Mouse (Mus musculus): ENCODE results near the gene Coro2a. TPM values are rescaled to one million over a fixed set of nuclear protein-coding genes. Genes with fewer than 3 reads are reported as not detected.
"Not testable (repeated sequence)": the region's sequence is repeated elsewhere in the genome, so short reads cannot be mapped to it uniquely, and the experiment has no call there.

Gene Coro2a
- total RNA-seq, 2 experiments from 2014 or later: 27.2 to 29.4 TPM

DNA sequence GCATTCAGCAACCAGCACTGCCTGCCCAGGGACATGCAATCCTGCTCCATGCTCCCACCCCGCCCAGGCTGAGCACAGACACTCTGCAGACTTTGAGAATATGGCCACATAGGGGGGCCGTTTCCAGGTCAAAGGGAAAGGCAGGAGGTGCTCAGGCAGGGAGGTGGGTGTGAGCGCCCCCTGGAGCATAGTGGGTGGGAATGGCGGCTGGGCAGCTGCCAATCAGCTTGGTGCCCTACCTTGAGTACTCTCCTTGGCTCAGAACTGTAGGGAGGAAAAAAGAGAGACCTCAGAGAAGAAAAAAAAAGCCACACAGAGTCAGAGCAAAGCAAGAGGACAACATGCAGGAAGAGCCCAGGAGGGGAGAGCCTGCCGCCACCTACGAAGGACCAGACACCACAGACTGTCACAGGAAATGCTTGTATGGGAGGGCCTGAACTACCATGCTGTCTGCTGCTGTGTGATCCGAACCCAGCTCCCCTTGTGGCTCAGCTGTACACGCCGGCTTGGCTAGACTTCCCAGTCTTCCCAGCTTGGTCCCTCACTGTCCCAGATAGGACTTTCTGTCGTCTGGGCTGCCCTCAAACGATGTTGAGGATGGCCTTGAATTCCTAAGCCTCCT is 16.3 kb upstream of the Coro2a start:
- intact Hi-C loops (cut with DNase I): no loop called here

DNA sequence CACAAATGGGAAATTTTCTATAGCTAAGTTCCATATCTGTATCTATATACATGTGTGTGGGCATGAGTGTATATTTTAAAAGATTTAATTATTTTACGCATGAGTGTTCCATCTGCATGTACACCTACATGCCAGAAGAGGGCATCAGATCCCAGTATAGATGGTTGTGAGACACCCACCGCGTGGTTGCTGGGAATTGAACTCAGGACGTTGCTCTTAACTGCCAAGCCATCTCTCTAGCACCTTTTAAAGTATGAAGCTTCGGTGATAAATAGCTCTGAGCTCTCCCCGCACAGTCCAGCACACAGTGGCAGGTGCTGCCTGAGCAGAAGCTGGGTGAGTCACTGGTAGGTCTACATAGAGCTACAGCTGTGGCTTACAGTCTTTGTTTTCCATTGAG is 15.4 kb upstream of the Coro2a start:
- no peak for DNase-seq (ENCODE audit: low spot score in 2 of 2)

More for the DNA sequence above, 16.3 kb upstream of the Coro2a start:
- no peak for DNase-seq (ENCODE audit: low spot score in 2 of 2)

DNA sequence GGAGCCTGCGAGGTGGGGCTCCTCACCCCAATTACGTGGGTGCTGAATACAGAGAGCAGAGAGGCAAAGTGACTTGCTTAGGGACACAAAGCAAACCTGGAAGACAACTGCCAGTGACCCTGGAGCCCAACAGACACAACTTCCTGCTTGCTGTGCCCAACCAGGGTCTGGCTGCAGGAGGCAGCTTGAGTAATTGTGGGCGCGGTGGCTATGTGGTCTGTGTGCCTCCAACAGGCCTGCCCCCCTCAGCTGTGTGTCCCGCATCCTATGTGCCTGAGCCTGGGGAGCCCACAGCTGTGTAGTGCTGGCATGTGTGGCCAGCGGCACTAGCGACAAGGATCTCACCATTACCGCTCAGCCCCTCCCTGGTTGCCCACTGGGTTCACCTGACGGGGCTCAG is 12.6 kb upstream of the Coro2a start:
- intact Hi-C loops (cut with DNase I): loop anchor here (5.0 kb wide), 2 partner anchors 423 to 438 kb away; no protein-coding TSS in a partner anchor
- DNase-seq (ENCODE audit: low spot score in 2 of 2): no peak

More for the DNA sequence above, 15.4 kb upstream of the Coro2a start:
- intact Hi-C loops (cut with DNase I): no loop called here

DNA sequence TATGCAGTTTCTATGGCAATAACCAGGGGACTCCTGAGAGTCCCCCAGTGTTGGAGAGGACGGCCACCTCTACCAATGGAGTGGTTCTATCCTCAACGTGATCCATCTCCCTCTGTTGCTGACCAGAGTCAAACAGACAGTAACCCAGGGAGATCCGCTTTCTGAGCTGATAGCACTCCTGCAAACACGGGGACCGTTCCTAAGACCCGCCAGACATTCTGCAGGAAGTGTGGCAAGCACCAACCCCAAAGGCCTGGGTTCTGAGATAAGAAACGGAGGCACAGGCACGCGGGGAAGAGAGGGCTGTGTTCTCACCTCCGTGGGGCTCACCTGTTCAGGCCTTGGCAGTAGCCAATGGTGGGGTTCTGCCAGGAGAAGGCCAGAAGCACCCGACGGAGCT is 11.6 kb upstream of the Coro2a start:
- no peak for DNase-seq (ENCODE audit: low spot score in 2 of 2)
- intact Hi-C loops (cut with DNase I): loop anchor here (5.0 kb wide), 2 partner anchors 424 to 439 kb away; no protein-coding TSS in a partner anchor

DNA sequence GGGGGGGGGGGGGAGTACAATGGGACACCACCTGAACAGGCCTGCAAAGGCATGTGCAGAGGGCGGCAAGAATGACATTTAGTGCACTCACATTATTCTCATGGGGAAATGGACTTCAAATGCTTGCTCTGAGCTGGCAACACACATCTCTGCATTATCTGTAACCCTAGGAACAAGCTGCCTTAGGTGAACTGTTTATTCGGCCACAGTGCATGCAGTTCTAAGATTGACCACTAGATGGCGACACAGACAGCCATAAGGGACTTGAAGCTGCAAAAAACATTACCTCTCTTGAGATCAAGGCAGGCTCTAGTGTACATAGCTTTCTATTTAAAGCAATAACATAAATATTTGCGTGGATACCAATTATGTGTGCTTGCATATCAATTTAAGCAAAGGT is 9.2 kb upstream of the Coro2a start:
- DNase-seq (ENCODE audit: low spot score in 2 of 2): peak; percentile 80 to 88
- intact Hi-C loops (cut with DNase I): loop anchor here (1.0 to 5.0 kb wide), 3 partner anchors 45 to 441 kb away; no protein-coding TSS in a partner anchor

DNA sequence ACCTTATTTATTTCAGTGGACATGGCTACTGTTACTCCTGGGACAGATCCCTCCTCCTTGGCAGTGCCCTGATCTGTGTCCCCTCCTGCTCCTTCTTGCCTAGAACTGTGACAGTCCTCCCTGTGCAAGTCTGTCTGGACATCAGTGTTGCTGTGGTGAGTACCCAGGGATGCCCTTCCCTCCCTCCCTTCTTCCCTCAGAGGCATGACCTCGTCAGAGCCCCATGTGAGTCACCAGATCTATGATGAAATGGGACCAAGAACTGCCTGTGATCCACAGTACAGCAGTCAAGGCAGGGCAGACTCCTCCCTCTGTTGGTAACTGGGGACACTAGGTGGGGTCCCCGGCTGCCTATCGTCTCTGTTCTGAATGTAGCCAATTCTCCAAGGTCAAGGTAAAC is 5.6 kb upstream of the Coro2a start:
- DNase-seq (ENCODE audit: low spot score in 2 of 2): no peak
- intact Hi-C loops (cut with DNase I): no loop called here

DNA sequence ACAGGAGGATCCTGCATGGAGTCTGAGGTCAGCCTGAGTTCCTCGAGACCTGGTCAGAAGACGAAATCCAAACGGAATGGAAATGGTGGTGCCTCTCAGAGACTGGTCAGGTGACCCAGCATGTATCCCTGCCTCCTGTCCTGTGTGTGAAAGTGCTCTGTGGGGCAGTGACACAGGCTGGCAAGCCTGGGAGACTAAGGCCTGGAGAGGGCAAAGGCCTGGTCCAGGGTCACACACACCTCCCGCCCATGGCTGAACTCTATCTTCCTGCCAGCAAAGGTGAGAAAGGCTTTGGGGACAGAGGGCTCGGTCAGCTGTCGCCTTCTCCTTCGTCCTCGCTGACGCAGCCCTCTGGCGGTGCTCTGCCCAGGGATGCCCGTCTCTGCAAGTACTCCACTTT is 3.4 kb upstream of the Coro2a start:
- intact Hi-C loops (cut with DNase I): no loop called here
- DNase-seq (ENCODE audit: low spot score in 2 of 2): no peak

DNA sequence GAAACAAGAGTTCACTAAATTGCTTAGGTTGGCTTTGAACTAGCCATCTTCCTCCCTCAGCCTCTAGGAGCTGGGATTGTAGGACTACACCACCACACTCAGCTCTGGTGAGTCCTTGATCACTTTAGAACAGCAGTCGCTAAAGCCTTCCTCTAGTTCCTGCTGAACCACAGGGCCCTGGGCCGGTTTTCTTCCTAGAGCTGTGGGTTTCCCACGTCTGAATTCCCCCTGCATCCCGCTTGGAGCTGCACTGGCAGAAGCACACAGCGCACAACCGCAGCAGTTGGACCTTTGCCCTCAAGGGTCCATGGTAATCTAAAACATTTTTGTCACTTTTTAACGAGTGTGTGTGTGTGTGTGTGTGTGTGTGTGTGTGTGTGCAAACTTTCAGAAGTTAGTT is 702 bp upstream of the Coro2a start:
- no peak for DNase-seq (ENCODE audit: low spot score in 2 of 2)
- intact Hi-C loops (cut with DNase I): loop anchor here (2.0 kb wide), 1 partner anchor 94 kb away; no protein-coding TSS in a partner anchor

DNA sequence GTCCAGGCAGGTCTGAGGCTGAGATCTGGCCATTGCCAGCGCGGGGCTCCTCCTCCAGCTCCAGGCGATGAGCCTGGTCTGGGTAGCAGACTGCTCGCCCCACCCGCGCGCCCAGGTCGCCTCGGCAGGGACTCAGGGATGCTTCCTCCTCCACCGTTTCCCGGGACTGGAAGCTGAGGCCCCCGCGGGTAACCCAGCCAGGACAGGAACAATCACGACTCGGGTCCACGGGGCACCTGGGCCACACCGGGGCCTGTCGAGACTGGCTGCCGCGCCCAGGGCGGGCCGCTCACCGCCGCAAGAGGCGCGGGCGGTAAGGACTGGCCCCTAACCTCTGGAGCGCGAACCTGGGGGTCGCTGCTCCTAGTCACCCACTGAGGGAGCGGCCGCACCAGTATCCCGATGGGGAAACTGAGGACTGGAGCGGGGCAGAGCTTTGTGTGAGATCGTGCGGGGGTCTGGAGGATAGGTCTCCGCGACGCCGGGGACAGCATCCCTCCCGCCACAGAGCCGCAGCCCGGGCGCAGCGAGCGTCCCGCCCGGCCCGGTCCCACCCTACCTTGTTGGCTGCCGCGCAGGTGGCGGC is 651 bp downstream of the Coro2a start:
- DNase-seq (ENCODE audit: low spot score in 2 of 2): peak; percentile 46 to 55
- intact Hi-C loops (cut with DNase I): no loop called here

DNA sequence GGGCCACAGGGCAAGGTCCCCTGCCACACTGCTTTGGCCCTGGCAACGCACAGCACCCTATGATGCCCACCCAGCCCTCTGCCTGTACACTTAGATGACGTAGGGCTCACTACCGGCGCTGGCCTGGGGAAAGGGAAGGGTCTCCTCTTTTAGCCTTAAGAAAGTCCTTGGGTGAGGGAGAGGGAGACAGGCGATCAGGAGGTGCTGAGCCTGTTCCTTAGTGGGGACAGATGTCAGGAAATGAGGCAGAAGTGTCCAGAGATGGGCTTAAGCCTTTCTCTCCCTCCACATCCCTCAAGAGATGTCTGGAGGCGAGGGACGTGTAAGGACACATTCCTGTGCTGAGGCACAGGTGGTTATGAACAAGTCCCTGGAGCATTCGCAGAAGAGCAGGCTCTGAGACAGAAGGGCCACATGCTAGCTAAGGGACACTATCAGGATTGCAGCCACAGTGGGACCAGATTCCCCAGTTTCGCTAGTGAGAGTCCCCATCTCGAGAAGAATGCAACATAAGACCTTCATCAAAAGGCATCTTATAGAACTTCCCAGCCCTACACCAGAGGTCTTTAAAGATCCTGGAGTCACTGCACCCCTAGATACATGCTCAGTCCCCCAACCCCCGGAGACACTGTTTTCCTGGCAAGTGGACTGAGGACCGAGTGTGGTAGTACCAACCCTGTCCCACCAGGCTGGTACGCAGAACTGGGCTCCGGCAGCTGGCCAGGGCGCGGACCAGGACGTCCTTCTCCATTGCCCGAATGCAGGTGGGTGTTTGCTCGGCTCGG is 1.3 kb downstream of the Coro2a start:
- no peak for DNase-seq (ENCODE audit: low spot score in 2 of 2)
- intact Hi-C loops (cut with DNase I): no loop called here

DNA sequence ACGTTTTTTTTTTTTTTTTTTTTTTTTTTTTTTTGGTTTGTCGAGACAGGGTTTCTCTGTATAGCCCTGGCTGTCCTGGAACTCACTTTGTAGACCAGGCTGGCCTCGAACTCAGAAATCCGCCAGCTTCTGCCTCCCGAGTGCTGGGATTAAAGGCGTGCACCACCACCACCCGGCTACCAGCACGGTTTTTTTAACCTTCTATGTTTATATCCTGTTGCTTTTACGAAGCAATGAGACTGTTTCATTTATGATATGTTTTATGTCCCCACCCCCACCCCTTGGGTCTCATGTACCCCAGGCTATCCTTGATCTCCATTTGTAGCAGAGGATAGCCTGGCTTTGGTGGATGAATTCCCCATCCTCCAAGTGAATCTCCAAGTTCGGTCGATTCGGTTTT is 2.4 kb downstream of the Coro2a start:
- DNase-seq (ENCODE audit: low spot score in 2 of 2); intact Hi-C loops (cut with DNase I): not testable (repeated sequence)

DNA sequence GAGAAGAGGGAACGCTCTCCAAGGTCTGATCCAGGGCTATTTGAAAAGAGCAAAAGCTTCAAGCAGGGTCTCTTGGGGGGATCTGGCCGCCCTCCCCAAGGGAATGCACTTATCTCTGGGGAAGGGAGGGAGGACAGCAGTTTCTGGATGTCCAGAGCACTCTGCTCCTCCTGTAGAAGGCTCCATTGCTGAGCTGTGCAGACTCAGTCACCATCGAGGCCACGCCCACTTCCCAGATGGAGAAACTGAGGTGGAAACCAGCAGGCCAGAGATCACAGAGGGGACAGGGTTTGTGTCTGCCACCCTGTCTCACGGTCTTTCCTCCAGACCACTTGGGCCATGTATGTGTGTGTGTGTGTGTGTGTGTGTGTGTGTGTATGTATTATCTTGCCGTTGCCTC is 3.0 kb downstream of the Coro2a start:
- intact Hi-C loops (cut with DNase I): no loop called here
- DNase-seq (ENCODE audit: low spot score in 2 of 2): peak in 1 of 2 experiments; percentile 3

DNA sequence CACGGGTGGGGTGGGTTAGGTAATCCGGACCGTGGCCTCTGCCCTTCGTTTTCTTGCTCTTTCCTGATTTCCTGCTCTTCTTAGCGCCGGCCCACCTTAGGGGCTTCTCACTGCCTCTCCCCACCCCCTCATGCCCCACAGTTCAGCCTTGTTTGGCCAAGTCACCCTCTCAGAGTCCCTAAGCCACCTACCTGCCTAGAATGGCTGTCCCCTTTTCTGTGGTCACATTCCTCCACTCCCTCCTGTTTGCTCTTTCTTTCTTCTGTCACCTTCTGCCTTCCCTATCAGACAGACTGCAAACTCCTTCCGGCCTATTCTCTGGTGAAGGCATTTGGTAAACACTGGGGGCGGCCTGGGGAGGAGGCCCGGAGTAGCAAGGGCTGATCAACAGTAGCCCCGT is 3.9 kb downstream of the Coro2a start:
- intact Hi-C loops (cut with DNase I): no loop called here
- DNase-seq (ENCODE audit: low spot score in 2 of 2): peak in 1 of 2 experiments; percentile 1

DNA sequence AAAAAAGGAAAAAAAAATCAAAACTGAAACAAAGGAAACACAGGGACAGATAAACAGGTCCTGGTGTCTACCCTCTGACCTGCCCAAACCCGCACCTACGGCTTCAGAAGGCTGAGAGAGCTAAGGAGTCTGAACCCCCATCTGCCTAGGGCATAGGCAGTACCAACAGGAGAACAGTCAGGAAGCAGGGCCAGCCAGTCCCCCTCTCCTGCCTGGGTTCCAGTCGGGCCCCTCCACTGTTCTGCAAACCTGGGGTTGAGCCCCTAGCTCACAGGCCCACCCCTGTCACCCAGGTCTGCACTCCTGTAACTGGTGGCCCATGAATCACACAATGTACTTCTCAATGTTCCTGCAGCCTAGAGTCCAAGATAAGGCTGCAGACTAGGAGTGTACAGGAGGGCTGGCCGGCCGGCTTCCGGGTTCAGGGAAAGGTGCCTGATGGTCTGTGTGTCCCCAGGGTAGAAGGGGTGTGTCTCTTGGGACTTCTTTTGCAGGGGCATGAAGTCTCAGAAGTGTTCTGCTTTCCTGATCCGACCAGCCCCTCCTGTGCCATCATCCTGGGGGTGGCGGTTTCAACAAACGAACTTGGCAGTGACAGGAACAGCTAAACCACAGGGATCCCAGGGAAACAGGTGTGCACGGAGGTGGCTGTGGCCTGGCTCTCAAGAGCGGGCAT is 4.6 kb downstream of the Coro2a start:
- peak in 1 of 2 experiments; percentile 2 for DNase-seq (ENCODE audit: low spot score in 2 of 2)

DNA sequence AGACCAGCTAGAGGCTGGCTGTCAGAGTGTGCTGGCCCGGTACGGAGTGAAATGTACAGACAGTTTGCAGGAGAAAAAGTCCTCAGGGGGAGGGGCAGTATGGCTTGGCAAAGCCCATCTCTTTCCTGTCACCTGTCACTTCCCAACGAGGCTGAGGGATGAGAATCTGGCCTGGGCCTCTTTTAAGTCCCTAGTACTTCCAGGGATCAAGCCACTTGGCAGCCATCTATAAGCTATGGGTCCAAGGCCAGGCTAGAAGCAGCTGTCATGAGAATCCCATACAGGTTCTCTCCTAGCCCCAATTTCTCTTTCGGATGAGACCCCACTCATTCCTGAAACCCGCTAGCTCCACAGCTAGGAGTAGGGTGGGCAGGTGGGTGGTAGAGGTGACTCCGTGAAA is 5.6 kb downstream of the Coro2a start:
- intact Hi-C loops (cut with DNase I): no loop called here
- peak in 1 of 2 experiments; percentile 1 for DNase-seq (ENCODE audit: low spot score in 2 of 2)

More for the DNA sequence above, 4.6 kb downstream of the Coro2a start:
- intact Hi-C loops (cut with DNase I): no loop called here

DNA sequence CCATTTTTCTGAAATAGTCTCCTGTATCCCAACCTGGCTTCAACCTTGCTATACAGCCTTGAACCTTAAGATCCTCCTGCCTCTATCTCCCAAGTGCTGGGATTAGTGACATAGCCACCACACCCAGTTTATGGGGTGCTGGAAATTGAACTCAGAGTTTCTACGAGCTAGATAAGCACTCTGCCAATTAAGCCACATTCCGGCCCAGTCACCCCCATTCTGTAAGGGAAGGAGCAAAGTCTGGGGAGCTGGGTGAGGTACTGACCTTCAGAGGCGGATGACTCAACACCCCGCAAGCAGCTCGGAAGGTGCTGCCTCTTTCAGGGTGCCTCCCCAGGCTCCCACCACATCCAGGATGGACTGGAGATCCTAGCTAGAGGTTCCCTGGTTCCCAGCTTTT is 7.9 kb downstream of the Coro2a start:
- intact Hi-C loops (cut with DNase I): no loop called here

DNA sequence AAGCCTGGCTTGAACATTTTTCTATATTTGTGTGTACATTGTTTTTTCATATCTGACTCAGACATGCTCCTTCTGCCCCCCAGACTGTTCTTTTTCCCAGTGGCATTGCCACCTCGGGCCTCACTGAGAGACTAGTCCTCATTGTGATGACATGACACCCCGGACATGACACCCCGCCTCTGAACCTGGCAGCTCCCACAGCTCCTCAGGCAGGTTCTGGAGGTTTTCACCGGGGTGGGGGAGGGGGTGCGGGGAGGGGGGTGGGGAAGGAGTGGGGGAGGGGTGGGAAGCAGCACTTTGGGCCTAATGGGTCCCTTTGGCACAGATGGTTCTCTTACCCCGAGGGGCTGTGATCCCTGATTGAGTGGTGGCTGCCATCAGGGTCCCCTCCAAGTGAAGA is 8.5 kb downstream of the Coro2a start:
- DNase-seq (ENCODE audit: low spot score in 2 of 2): no peak
- intact Hi-C loops (cut with DNase I): no loop called here

More for the DNA sequence above, 7.9 kb downstream of the Coro2a start:
- no peak for DNase-seq (ENCODE audit: low spot score in 2 of 2)

DNA sequence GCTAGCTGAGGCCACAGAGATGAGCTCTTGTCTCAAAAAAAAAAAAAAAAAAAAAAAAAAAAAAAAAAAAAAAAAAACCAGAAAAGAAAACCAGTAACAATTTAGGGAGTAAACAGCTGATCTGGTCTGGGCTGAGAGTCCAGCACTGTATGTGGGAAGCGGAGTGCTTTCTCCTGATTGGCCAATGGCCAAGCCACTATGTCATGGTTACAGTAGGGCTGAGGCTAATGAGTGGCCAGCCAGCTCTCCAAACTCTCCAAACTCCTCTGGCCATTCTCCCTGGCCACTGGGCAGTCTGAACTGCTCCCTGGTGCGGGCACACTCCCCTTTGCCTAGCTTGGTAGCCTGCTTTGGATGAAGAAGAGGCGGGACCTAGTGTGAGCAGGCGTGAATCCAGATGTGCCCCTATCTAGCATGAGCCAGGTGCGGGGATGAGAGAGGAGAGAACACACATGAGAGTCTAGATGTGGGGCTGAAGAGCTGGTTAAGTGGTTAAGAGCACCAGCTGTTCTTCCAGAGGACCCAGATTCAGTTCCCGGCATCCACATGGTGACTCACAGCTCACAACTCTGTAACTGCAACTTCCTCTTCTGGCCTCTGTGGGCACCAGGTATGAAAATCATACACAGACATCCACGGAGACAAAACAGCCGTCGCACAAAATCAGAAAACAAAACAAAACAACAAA is 10.0 kb downstream of the Coro2a start:
- DNase-seq (ENCODE audit: low spot score in 2 of 2): no peak
- intact Hi-C loops (cut with DNase I): no loop called here

DNA sequence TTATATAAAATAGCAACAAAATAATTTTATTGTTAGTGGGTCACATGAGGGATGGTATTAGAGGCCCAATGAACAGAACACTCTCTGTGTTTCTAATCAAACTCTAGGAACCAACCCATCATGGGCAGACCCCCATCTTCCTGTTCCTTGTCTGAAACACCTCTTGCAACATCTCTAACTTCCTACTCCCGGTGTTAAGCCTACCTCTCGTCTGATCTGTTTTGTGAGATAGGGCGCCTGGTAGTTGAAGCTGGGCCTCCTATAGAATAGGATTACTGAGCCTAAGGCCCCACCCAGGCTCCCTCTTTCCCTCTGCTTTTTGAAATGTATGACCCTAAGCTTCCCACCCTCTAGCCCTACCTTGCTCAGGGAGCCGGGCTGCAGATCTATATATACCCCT is 11.2 kb downstream of the Coro2a start:
- intact Hi-C loops (cut with DNase I): no loop called here
- DNase-seq (ENCODE audit: low spot score in 2 of 2): no peak
